Mouse (Mus musculus) right cerebral cortex, postnatal 14 days (tissue): ENCODE results near the gene Zhx3.

ENCODE experiments used
- DNase-seq: peaks from one replicate; pipeline ENCODE4 v3.0.0; 2022

Gene Zhx3

DNA sequence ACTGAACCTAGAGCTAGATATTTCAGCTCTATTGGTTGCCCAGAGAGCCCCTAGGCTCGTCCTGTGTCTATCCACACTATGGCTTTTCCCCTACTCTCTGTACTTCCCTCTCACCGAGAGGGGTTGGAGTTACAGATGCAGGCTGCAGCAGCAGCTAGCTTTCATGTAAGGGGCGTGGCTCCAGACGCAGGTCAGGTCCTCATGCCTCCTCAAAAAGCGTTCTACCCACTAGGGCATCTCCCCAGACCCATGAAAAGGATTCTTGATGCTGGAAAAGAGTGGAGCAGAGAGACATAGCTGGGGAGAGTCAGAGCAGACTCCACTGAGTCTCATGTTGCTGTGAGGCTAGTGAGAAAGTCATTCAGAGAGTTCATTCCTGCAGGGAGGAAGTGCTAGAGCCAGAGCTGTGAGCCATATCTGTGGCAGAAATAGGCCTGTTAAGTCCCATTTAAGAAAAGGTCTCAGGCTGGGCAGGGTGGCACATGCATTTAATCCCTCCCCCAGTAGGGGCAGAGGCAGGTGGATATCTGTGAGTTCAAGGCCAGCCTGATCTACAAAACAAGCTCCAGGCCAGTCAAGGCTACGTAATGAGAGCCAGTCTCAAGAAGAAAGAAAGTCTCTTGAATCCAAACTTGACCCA lies 8.8 kb upstream of the Zhx3 start:
- DNase-seq, result no peak

DNA sequence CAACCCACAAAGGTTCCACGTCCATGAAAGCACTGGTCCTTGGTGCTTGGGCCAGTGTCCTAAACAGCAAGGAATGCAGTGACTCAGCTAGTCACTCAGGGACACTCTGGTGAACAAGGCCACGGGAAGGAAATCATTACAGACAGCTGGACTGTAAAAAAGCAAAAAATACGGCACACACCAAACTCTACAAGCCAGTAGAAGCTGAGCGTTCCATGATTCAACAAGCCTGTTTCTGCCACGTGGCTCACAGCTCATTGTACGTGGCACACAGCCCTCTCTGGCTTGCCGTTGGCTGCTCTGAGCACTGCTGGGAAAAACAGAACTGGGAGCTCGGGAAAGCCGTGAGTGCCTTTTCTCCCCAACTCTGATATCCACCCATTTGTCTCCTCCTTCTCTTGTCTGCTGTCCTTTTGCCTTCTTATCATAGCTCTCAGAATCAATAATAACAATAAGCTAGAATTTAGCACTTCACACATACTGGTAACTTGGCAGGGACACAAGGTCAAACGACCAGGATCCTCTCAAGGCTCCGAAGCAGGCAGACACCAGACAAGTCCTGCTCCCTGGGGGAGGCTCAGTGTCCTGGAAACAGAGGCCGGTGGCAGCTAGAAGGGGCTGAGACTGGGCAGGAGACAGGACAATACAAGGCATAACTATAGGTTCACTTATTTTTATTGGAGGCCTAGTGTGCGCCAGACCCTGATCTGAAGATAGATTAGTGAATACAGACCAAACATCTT lies 7.8 kb upstream of the Zhx3 start, which contains the start of gene Lpin3:
Gene Lpin3 (plus strand): TSS at position 218 of the 743 bp plus-strand sequence.
- no peak for DNase-seq

DNA sequence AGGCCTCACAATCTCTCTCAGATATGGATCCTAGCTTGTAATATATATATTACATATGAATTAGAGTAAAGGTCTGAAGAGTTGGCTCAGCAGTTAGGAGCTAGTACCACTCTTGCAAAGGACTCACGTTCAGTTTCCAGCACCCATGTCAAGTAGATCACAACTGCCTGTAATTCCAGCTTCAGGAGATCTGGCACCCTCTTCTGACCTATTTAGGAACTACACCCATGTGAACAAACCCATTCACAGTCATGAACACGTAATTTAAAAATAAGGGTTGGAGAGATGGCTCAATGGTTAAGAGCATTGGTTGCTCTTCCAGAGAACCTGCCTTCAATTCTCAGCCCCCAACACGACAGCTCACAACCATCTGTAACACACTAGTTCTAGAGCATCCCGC lies 3.3 kb upstream of the Zhx3 start:
- no peak for DNase-seq

DNA sequence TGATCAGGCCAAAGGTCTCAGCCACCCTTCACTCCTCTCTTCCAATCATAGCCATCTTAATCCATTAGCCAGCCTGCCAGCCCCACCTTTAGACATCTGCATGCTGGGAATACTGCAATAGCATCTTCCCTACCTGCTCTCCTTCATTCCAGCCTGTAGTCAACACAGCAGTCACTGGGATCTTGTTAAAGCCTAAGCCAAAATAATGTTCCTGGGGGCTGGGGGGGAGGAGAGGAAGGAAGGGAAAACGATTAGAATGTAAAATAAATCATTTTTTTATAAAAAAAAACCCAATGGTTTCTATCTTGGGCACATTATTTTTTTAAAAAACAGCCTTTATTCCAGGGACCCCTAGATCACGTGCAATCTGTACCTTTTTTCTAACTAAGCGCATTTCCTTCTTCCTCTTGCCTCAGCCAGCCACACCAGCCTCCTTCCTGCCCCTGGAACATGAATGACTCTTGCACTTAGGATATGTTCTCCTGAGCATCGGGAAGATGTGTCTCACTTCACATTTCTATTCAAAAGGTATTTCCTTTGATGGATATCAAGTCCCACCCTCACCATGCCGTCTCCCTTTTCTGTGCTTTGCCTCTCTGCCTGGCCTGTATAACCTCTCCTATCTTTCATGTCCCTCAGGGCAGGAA lies 1.6 kb upstream of the Zhx3 start:
- DNase-seq, result no peak

DNA sequence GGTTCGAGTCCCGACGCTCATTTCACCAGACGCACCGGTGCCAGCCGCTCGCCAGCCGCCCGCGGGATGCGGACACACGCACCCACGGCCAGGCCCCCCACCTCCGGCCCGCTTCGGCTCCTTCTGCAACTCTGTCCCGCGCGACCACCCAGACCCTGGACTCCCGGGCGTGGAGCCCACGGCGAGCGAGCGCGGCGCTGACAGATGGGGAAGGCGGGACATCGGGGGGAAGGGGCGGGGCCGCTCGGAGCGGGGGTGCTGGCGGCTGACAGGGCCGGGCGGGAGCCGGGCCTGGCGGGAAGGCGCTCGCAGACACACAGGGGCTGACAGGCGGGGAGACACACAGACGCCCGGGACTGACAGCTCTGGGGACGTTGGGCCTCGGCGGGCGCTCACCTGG lies 403 bp downstream of the Zhx3 start:
- peak; percentile 72 for DNase-seq

DNA sequence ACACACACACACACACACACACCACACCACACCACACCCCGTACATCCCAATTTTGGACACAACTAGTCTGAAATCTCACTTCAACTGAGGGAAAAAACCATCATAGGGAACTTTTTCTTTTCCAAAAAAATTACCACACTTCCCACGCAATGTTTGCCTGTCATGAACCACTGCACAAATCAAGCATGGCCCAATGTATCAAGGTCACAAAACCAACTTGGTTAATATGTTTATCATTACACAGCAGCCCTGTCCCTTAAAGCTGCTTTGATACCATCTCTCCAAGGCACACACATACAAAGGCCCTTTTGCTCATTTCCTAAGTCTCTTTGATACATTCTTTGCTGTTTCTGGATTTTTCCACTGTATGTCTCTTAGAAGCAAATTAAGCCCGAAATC lies 1.5 kb downstream of the Zhx3 start:
- no peak for DNase-seq

DNA sequence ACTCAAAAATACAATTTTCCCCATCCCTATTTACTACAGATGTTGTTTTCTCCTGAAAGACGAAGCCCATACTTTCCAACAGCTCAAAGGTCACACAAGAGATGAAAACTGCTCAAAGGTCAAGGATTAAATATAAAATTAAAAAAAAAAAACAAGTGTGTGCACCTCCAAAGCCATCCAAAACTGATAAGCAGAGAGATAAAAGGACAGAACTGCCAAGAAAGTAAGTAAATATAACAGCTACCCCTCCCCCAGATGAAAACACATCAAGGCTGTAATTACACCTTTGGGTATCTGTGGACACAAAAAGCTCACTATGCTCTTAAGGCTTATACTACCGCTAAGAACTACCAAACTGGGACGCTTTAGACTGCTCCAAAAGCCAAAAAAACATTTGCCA lies 3.4 kb downstream of the Zhx3 start:
- DNase-seq, result no peak

DNA sequence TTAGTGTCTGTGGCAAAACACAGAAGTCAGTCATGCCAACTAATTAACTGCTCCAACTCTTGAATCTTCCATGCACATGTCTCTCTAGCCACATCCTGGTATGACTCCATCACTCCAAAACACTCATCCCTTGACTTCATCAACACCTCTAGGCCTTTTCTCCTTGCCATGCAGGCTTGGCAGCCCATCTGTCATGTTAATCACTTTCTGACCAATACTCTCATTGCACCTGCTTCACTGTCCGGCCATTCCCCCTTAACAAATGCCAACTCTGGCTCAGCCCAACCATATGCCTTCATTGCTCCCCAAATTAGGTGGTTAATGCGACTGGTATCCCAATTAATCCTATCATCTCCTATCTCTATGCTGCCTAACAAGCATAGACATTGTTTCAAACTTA lies 7.5 kb downstream of the Zhx3 start:
- DNase-seq, result no peak

DNA sequence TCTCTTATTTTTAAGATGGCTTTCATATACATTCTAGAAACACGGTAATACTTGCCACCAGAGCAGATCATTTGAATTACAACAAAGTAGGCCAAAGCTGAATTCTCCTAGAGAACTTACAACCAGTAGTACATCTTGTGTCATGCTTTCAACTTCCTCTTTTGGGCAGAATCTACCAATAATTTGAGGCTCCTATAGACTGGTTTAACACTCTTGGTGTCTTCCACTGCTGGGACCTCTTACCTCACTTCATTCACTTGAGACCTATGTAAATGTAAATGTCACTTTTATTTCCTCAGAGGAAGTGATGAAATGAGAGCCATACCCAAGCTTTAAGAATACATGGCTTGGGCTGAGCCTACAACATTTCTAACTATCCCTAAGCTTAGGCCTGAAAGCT lies 8.7 kb downstream of the Zhx3 start:
- no peak for DNase-seq

DNA sequence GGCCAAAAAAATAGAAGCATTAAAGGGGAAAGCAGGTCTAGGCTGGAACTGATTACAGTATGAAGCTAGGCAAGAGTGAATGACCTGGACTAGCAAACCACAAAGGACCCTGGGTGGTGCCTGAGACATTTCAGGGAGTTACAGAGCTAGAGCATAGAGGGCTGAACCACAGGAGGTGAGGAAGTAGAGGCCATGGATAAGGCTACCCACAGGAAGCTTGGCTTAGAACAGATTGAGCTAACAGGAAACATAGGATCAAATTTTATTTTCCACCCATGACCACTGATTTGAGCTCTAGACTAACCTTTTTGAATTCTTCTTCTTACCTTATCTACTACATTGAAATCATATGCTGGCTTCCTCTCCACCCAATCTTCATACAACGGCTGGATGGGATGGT lies 12.4 kb downstream of the Zhx3 start:
- no peak for DNase-seq

DNA sequence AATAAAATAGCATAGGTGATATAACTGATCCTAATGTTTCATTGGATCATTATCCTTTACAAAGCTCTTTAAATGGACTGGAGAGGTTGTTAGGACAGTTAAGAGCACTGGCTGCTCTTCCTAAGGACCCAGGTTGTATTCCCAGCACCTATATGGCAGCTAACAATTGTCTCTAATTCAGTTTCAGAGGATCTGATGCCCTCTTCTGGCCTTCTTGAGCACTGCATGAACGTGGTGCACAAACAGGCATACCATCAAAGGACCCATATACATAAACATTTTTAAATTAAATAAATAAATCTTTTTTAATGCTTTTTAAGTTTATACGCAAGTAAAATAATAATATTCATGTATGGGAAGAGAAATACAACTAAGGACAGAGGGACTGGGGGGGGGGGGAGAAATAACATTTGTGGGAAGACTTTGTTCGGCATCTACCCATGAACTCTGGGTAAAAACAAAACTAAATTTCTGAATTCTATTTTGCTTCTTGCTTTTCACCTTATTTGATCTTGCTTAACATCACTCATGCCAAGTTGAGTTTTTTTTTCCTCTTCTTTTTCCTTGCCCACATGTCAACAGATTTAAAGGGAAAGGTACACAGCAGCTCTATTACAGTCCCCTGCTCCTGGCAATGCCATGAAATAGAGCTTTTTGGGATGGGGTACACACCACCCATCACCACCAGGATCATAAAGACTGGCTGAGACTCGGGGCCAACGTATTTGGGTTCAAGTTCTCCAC lies 16.3 kb downstream of the Zhx3 start:
- DNase-seq, result no peak

DNA sequence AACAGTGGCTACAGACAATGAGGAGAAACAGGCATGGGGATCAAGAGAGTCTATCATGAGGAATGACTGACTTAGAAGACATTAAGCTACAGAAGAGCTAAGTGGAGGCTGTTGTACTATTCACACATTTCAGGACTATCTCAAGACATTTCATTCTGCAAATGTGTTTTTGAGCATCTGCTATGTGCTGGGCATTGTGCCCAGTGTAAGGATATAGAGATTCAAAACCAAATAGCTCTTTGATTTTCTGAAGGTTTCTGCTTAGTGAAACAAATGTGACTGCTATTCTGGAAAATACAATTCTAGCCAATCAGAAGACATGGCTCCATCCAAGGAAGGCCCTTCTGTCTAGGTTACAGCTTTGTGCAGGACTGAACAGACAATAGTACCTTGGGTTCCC lies 18.1 kb downstream of the Zhx3 start:
- DNase-seq, result peak; percentile 42

DNA sequence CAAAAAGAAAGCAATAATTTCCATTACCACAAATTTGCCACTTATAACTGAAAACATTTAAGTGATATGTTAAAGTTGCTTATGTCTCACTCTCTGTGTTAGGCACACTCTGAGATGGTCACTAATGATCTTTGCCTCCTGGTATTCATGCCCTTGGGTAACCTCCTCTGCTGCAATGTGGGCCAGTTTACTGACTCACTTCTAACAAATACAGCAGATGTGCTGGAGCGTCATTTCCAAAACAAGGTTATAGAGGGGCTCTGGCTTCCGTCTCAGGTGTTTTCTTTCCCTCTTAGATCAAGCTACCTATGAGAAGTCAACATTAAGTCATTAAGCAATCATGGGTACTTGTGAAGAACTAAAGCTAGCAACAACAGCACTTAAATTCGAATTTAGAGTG lies 22.4 kb downstream of the Zhx3 start:
- DNase-seq, result no peak

DNA sequence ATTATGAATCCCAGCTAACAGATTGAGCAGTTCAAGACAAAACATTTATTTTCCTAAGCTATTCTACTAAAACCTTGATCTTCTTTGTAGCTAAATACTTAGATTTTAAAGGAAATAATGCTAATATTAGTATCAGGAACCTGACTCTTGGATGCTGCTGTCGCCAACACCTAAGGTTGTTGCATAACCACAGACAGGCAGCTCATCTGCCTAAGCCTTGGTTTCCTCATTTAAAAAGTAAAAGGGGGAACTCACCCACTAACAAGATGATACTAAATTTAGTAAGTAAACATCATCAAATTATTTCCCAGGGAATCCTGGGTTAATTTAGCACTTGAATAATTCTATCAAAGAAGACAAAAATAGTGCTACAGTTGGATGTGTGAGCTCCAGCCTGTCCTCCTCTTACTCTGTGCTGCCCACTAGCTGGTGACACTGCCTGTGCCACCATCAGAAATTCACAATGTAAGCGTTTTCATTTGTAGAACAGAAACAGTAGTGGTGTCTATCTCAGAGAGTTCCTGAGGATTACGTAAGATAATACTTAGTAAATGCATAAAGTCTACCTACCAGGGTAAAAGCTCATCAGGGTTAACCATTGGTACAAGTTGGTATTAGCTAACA lies 23.1 kb downstream of the Zhx3 start:
- no peak for DNase-seq

DNA sequence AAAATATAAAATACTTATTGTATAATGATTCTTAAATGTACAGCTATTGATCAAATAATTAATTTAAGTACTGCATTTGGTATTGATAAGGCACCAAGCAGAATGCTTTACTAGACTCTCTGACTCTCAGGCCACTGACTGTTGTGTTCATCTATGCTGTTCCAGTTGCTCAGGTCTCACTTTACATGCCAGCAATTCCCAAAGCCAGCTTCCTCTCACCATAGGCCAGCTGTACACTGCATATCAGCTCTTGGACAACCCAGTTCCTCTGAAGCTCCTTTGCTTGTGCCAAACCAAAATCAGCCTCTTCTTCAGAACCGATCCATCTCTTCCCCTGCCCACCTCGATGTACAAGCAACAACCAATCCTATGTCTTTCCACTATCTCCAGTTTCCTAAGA lies 24.6 kb downstream of the Zhx3 start:
- DNase-seq, result no peak

DNA sequence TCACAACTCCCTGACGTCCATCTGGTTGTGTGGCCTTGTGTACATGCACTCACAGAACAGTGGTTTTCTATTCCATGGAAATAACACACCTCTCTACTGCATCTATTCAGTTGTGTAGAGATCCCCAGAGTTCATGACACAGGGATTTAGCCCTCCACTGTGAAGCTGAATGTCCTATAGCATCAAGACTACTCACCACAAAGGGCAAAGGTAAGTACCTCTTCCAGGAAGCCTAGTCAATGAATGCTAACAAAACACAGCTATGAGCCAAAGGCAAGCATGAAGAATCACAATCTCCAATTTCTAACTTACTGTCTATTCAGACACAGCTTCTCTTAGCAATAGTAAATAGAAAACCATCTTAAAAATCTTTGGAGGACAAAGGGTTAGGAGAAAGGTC lies 25.1 kb downstream of the Zhx3 start:
- DNase-seq, result no peak

DNA sequence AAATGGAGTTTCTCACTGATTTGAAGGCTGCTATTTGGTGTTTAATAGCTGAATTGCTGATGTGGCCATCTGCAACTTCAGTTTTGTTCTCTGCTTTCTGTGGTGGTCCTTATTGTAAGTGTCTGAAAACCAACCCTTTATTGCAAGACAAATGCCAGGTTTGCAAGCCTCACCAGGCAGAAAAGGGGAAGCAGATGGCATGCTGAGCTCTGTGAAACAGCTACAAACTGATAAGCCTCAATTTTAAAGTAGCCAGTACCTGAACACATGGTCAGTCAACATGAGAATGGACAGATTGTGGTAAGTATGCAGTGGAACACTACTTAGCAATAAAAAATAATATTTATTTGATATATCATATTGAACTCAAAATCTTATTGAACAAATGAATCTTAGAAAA lies 32.0 kb downstream of the Zhx3 start:
- DNase-seq, result no peak

DNA sequence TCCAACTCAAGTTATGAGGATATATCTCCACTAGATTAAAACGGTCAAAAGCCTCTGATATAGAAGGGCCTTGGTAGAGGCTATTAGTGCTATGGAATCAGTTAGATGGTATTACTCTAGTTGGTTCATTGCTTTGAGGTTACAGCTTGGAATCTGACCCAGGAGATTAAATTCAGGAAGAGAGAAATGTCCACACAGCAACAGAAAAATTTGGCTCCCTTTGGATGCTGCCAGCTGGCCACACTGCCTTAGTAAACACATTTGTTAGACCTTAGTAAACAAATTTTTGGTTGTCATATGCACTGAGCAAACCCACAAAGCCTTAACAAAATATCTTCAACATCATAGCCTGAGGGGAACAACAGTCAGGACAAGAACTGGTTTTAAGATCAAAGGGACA lies 62.0 kb downstream of the Zhx3 start:
- no peak for DNase-seq

DNA sequence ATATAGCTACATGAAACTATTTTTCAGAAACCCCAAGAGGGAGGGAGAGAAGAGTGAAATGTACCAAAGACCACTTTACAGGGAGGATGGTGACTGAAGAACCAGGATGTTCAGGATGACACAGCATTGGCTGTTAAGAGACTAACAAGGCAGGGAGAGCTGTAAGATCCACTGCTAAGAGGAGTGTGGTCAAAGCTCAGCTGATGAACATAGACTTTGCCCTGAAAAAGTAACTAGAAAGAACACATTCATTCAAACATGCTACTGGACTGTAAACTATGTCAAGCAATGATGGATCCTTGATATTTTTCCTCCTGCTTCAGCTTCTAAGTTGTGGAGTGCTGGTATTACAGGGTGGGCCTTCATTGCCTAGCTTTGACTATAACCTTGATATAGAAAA lies 62.4 kb downstream of the Zhx3 start:
- no peak for DNase-seq

DNA sequence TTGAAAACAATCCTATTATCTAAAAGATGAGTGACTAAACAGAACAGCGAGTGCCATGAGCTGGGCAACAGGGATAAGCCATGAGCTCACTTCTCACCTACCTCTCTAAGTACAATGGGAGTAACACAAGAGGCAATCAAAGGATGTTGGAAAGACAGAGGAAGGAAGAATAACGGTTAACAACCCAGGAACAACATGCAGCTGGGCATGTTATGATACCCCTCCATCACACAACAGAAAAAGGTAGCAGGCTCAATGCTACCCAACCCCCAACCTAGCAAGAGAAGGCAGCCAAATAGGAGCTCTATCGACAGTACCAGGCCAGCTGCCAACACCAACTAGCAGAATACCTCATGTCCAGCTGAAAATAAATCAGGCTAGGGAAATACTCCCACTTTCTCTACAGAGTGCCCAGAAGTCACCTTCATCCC lies 66.7 kb downstream of the Zhx3 start:
- DNase-seq, result peak; percentile 21

DNA sequence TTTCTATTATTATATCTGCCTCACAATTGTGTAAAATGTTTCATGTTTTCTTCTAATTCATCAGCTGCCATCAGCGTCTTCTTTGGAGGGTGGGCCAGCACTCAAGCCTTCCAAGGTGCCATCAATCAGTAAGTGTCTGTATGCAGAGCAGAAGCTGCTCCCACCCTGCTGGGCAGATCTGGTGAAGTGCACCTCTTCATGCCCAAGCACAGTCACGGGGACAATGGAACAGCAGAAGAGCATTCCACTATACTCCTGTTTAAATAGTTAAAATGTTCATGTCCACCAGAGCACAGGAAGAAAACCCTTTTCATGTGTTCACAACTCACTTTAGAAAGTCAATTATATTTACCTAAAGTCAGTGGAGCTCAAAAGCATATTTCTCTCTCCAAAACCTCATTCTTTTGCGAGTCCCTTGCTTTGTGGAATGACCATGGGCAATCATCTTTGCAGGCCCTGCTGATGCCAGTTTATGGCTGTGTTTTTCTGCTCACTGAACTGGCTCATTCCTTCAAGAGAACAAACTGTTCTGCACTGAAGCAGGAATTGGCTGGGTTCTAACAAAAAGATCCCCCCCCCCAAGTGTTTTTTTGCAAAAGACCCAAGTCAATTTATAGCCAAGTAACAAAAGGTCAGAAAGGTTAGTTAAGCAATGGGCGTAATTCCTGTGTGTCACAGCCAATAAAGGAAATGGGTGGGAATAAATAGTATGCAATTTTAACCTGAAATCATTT lies 67.8 kb downstream of the Zhx3 start:
- no peak for DNase-seq

DNA sequence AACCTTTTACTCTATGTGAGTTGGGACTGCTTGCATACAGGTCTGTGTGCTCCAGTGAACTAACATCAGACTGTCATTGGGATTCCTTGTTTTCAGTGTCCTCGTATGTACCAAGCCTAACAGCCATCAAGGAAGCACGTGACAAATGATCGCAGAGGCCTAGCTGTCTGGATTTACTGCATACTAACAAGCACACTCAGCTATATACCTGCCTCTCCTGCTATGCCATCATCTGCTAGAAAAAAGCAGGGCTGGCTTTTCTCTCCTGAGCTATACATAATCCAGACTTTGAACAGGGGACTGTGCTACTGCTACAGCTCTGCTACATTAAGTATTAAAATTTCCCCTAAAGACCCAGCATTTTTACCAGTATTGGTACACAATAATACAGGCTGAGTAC lies 70.5 kb downstream of the Zhx3 start:
- DNase-seq, result no peak
